Mouse (Mus musculus): ENCODE data around the gene Pigc. TPM values are rescaled to one million over a fixed set of nuclear protein-coding genes. Genes with fewer than 3 reads are reported as not detected.

Pigc gene
- polyA plus RNA-seq (2012; rRNA removed), result 20.4 and 21.5 TPM in 2 replicates

DNA sequence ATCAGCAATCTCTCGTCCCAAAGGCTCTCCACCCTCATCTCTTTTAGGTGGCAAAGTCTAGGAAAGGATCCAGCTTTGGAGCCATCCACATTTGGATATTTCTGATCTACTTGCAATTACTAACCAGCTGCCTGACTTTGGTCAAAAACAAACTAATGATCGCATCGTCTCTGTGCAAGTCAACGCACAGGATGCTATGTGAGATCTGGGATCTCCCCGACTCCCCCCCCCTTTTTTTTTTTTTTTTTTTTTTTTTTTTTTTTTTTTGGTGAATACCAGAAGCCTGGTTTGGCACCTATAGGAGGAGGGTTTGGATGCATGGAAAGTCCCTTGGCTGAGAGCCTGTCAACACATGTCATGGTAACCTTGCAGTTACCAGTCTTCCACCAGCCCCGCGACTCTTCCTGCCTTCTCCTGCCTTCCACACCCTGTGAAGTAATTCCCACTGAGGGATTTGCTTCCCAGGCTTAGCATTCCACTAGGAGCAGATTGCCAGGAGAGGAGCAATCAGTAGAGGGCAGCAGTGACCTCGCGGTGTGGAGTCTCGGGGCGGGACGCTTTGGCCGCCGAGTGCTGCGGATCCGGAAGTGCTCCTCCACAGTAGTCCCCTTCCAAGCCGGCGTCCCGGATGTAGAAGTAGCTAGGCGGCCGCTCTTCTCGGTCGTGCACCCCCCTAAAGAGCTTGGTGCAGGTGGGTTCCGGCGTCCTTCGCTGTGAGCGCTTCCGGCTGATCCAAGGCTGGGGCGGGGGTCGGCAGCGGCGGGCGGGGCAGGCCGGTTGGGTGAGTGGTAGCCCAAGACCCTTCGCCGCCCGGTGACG is at the start of gene Pigc:
Gene Pigc, plus strand, starts transcription at position 598 of the 819 bp plus-strand sequence.
- Histone ChIP-seq H3K27me3 (ENCODE audit: control insufficient read depth, insufficient read depth, low read length) (no peaks in the 10 kb centered on the region), H3K4me1 (ENCODE audit: control insufficient read depth, insufficient read depth, low read length) (peaks cover 3% of the 10 kb centered on the region), H3K4me3 (replicated peaks; ENCODE audit: insufficient read depth, low read depth, low read length) (peak within 1 kb of the TSS; percentile 87), H3K27ac (ENCODE audit: insufficient read depth, low read length) (no peak within 1 kb of the TSS; the same call in 1 of the 2 replicates)
- DNase-seq, result peak; percentile 93 to 95
- WGBS, result under 1% methylated on average over 38 of the region's 38 CpGs
- TF ChIP-seq CTCF (IDR thresholded peaks at IDR 0.05; ENCODE audit: borderline replicate concordance, insufficient read depth, low read depth, low read length), result peak; percentile 78
- TF ChIP-seq POLR2A (IDR thresholded peaks at IDR 0.05; ENCODE audit: borderline replicate concordance, insufficient read depth, low read length), result peak; percentile 59; the same call in 1 of the 2 replicates

DNA sequence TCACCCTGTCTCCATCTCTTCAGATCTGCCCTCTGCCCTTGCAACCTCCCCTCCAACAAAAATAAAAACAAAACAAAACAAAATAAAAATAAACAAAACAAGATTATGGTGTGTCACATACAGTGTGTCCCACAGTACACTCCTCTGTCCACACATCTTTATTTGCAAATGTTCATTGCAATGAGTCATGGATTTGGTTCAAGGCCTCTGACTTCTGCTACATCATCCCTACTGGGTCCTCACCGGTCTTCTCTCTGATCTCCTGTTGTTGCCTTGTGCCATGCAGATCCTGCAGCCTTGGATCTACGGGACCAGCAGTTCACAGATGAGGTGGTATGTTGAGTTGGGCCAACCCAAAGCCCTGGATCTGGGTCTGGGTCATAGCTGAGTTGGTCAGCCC is 49.4 kb upstream of the Pigc start:
- DNase-seq, result no peak
- 88% methylated on average over 2 of the region's 2 CpGs for WGBS

DNA sequence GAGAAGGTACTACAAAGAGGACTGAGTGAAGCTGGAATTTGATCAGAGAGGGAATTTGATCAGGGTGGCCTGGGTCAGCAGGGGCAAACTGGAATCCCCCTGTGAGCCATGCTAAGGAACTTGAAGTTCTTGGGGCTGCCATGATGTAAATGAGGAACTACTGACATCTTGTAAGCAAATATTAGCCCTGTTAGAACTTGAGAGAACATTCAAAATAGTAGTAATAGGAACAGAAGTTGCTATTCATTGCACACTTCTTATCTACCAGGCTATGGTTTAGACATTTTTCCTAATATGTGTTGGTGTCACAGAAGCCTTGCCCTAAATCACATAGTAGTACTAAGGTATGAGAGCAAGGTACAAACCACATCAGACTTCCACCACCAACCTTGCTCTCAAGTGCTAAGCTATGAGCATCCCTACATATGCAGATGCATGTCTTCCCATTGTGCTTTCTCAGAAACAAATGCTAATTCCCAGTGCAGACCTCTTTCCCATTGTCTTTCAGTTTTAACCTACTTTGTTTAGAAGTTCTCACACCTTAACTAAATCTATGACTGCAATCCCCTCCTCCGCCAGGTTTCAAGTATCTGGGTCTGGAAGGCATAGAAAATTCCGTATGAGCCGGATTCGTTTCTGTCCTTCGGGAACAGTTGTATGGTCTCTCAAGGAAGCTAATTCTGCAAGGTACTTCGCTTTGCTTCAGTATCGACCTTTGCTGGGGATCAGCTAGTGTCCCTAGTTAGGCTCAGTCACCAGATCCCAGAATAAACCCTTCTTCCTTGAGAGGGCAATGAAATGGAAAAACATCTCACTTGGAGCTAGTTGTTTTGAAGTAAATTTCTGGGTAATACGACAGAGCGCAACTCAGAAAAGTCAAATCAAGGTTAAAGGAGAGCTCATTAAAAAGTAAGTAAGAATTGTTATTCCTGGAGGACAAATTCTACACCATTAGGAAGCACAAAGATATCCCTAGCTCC is 48.2 kb upstream of the Pigc start:
- no peak for DNase-seq
- Histone ChIP-seq H3K27me3 (ENCODE audit: control insufficient read depth, insufficient read depth, low read length) (no peaks in the 10 kb centered on the region), H3K27ac (ENCODE audit: insufficient read depth, low read length) (no peak overlapping the region), H3K4me1 (ENCODE audit: control insufficient read depth, insufficient read depth, low read length) (no peaks in the 10 kb centered on the region), H3K4me3 (replicated peaks; ENCODE audit: insufficient read depth, low read depth, low read length) (no peak overlapping the region)
- WGBS, result 86% methylated on average over 9 of the region's 9 CpGs
- TF ChIP-seq POLR2A (IDR thresholded peaks at IDR 0.05; ENCODE audit: borderline replicate concordance, insufficient read depth, low read length) (no peak), CTCF (IDR thresholded peaks at IDR 0.05; ENCODE audit: borderline replicate concordance, insufficient read depth, low read depth, low read length) (no peak)

More for the DNA sequence above, 49.4 kb upstream of the Pigc start:
- no peak overlapping the region for H3K27ac ChIP-seq (ENCODE audit: insufficient read depth, low read length)
- H3K4me3 ChIP-seq (replicated peaks; ENCODE audit: insufficient read depth, low read depth, low read length), result no peak overlapping the region
- no peak for TF ChIP-seq POLR2A (IDR thresholded peaks at IDR 0.05; ENCODE audit: borderline replicate concordance, insufficient read depth, low read length)
- no peak for TF ChIP-seq CTCF (IDR thresholded peaks at IDR 0.05; ENCODE audit: borderline replicate concordance, insufficient read depth, low read depth, low read length)
- H3K27me3 ChIP-seq (ENCODE audit: control insufficient read depth, insufficient read depth, low read length), result no peaks in the 10 kb centered on the region
- no peaks in the 10 kb centered on the region for H3K4me1 ChIP-seq (ENCODE audit: control insufficient read depth, insufficient read depth, low read length)

DNA sequence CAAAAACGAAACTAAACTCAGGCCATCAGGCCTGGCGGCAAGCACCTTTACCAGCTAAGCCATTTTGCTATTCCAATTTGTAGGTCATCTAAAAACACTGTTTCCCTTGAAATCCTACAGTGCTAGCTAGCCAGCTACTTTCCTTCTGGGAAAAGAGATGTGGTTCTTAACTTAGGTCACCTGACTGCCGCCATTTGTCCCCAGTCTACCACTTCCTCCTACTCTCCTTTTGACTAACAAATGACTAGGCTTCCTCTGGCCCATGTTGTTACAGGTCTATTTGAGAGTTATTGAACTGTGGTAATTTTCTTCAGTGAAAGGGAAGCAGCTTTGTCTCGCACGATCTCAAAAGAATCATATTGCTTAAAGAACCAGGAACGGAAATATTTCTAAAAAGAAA is 47.1 kb upstream of the Pigc start:
- Histone ChIP-seq H3K4me3 (replicated peaks; ENCODE audit: insufficient read depth, low read depth, low read length) (no peak overlapping the region), H3K4me1 (ENCODE audit: control insufficient read depth, insufficient read depth, low read length) (no peaks in the 10 kb centered on the region), H3K27ac (ENCODE audit: insufficient read depth, low read length) (no peak overlapping the region), H3K27me3 (ENCODE audit: control insufficient read depth, insufficient read depth, low read length) (no peaks in the 10 kb centered on the region)
- no peak for DNase-seq
- WGBS, result 81% methylated on average over 6 of the region's 6 CpGs
- TF ChIP-seq POLR2A (IDR thresholded peaks at IDR 0.05; ENCODE audit: borderline replicate concordance, insufficient read depth, low read length) (no peak), CTCF (IDR thresholded peaks at IDR 0.05; ENCODE audit: borderline replicate concordance, insufficient read depth, low read depth, low read length) (no peak)

DNA sequence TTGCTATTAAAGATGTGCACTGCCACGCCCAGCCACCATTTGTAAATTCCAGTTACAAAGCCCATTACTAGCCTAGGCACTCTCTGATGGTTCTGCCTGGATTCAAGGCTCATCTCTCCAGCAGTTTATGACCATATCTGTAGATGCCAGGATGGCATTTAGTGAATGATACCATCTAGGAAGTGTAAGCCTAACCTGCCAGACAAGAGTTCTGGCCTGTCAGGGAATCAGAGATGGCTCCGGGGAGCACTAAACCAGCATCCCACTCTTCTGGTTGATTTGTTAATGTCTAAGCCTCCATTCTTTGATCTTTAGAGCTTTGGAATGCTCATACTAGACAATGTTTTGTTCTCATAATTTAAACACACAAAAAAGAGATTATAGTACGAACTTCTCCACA is 44.7 kb upstream of the Pigc start:
- no peak for TF ChIP-seq CTCF (IDR thresholded peaks at IDR 0.05; ENCODE audit: borderline replicate concordance, insufficient read depth, low read depth, low read length)
- TF ChIP-seq POLR2A (IDR thresholded peaks at IDR 0.05; ENCODE audit: borderline replicate concordance, insufficient read depth, low read length), result no peak
- Histone ChIP-seq H3K4me1 (ENCODE audit: control insufficient read depth, insufficient read depth, low read length) (no peaks in the 10 kb centered on the region), H3K27me3 (ENCODE audit: control insufficient read depth, insufficient read depth, low read length) (no peaks in the 10 kb centered on the region), H3K27ac (ENCODE audit: insufficient read depth, low read length) (no peak overlapping the region), H3K4me3 (replicated peaks; ENCODE audit: insufficient read depth, low read depth, low read length) (no peak overlapping the region)
- WGBS, result 66% methylated on average over 3 of the region's 3 CpGs
- DNase-seq, result no peak

DNA sequence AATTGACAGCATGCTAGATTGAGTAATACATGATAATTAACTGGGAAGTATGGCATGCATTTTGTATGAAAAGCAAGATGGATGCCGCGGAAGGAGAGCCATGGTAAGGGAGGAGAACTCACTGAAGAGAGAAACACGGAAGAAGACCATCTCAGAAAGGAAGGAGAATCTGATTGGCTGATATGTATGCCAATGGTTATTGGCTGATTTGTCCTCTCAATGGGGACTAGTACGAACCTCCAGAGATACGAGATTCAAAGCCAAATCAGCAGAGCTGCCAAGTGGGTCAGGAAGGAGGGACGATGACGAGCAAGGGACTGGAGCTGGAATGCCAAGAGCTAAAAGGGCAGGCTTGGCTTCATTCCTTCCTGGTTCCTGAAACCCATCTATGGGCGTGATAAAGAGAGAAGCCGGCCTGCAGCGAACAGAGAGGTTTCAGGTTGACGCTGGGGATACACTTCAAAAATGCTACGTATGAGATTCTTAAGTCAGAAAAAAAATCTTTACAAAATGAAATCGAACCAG is 43.6 kb upstream of the Pigc start:
- H3K4me1 ChIP-seq (ENCODE audit: control insufficient read depth, insufficient read depth, low read length), result no peaks in the 10 kb centered on the region
- 43% methylated on average over 13 of the region's 13 CpGs for WGBS
- H3K27ac ChIP-seq (ENCODE audit: insufficient read depth, low read length), result no peak overlapping the region
- H3K4me3 ChIP-seq (replicated peaks; ENCODE audit: insufficient read depth, low read depth, low read length), result no peak overlapping the region
- no peaks in the 10 kb centered on the region for H3K27me3 ChIP-seq (ENCODE audit: control insufficient read depth, insufficient read depth, low read length)
- TF ChIP-seq CTCF (IDR thresholded peaks at IDR 0.05; ENCODE audit: borderline replicate concordance, insufficient read depth, low read depth, low read length), result no peak
- TF ChIP-seq POLR2A (IDR thresholded peaks at IDR 0.05; ENCODE audit: borderline replicate concordance, insufficient read depth, low read length), result no peak
- peak; percentile 49 to 71 for DNase-seq

DNA sequence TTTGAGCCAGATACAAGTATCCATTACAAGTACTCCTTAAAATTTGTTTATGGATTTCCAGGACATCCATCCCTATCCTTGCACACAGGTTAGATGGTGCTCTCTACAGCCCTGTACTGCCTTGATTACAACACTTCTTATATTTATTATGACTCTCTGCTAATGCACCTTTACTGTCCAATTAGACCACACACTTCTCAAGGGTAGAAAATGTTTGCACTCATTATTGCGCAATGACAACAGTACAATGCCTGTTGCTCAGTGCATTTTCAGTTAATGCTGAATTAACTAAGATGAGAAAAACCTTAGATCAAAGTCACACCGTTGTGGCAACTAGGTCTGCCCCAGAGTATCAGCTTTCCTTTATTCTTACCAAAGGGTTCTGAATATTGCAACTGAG is 41.0 kb upstream of the Pigc start:
- Histone ChIP-seq H3K4me3 (replicated peaks; ENCODE audit: insufficient read depth, low read depth, low read length) (no peak overlapping the region), H3K4me1 (ENCODE audit: control insufficient read depth, insufficient read depth, low read length) (no peaks in the 10 kb centered on the region), H3K27ac (ENCODE audit: insufficient read depth, low read length) (no peak overlapping the region), H3K27me3 (ENCODE audit: control insufficient read depth, insufficient read depth, low read length) (no peaks in the 10 kb centered on the region)
- 95% methylated on average over 2 of the region's 2 CpGs for WGBS
- TF ChIP-seq CTCF (IDR thresholded peaks at IDR 0.05; ENCODE audit: borderline replicate concordance, insufficient read depth, low read depth, low read length), result no peak
- TF ChIP-seq POLR2A (IDR thresholded peaks at IDR 0.05; ENCODE audit: borderline replicate concordance, insufficient read depth, low read length), result no peak
- no peak for DNase-seq
